Mouse (Mus musculus) embryonic facial prominence, embryonic 12.5 days (tissue): Measurements from ENCODE around the gene Gm12184. TPM values are rescaled to one million over a fixed set of nuclear protein-coding genes. Genes with fewer than 3 reads are reported as not detected.

ENCODE experiments used
- ATAC-seq: fragments of 200-750 bp; cut with Nextera tagmentation; 2 replicates; pipeline ENCODE4 v1.8.0; 2017; ENCODE audit not compliant: insufficient number of reproducible peaks, insufficient read depth, low FRiP score, low TSS enrichment
- H3K27ac ChIP-seq: fragments of 300-500 bp; sonication (generic); 2 replicates; pipeline ENCODE4 v1.5.1; 2016; ENCODE audit warnings: mild to moderate bottlenecking
- H3K27me3 ChIP-seq: fragments of 300-500 bp; sonication (generic); 2 replicates; pipeline ENCODE4 v1.6.1; 2016; ENCODE audit warnings: mild to moderate bottlenecking, moderate library complexity
- H3K36me3 ChIP-seq: fragments of 300-500 bp; sonication (generic); 2 replicates; pipeline ENCODE4 v1.6.1; 2016; ENCODE audit warnings: mild to moderate bottlenecking
- H3K4me1 ChIP-seq: fragments of 300-500 bp; sonication (generic); 2 replicates; pipeline ENCODE4 v1.6.1; 2016
- H3K4me2 ChIP-seq: fragments of 300-500 bp; sonication (generic); replicated peaks from 2 replicates; pipeline ENCODE4 v1.6.1; 2016; ENCODE audit warnings: mild to moderate bottlenecking, moderate library complexity
- H3K4me3 ChIP-seq: fragments of 300-500 bp; sonication (generic); 2 replicates; pipeline ENCODE4 v1.5.1; 2016; ENCODE audit warnings: mild to moderate bottlenecking
- H3K9ac ChIP-seq: fragments of 300-500 bp; sonication (generic); 2 replicates; pipeline ENCODE4 v1.6.1; 2016; ENCODE audit warnings: mild to moderate bottlenecking, moderate library complexity
- H3K9me3 ChIP-seq: fragments of 300-500 bp; sonication (generic); 2 replicates; pipeline ENCODE4 v1.6.1; 2016; ENCODE audit warnings: mild to moderate bottlenecking, moderate library complexity
- WGBS: fragments of 180-500 bp; shearing (Covaris S2); methylation state at CpG from one replicate; pipeline ENCODE4 v1.1.7; 2016; 5-methylcytosine and 5-hydroxymethylcytosine counted together
- polyA plus RNA-seq: library from polyadenylated mRNA; unstranded; fragments of >200 nt; fragmentation: Nextera tagmentation; extraction: Ambion mirVana; gene quantifications from 2 replicates; pipeline ENCODE4 v1.2.1, GENCODE M21; 2016

Gene Gm12184
- polyA plus RNA-seq, 1 experiment from 2014 or later, result 6.9 TPM

DNA sequence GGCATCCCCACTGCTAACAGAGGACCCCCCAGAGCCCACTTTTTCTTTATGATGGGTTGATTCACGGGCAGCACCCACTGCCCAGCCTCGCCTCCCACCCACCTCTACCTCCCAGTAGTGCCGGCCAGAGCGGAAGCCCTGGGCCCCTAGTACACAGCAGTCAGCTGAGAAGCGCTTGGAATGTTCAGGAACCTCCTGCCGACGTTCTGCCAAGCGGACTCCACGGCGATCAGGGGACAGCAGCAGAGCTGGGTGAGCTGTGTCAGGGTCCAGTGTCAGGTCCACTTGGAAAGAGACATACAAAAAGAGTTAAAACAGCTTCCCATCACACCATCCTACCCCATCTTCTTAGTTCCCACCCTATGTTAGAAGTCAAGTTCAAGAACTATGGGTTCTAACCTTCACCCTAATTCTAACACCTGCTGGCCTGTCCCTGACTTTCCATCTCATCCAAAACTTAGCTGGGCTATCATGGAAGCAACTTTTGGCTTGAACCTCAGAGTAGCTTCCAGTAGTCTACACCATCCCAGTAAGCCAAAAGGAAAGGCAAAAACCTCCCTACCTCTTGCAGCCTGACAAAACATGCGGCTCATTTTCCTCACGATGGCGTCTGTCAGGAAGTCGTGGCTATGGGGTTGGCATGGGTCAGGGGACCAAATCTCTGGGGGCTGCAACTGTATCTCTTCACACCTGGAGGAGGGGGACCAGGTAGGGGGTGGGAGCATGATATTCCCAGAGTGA is 18.7 kb downstream of the Gm12184 start:
- Histone ChIP-seq H3K4me1 (no peaks in the 10 kb centered on the region), H3K4me3 (no peak overlapping the region), H3K27ac (0 out of 2 replicates have a peak overlapping the region, but pooled peaks have one; percentile 46), H3K36me3 (peaks cover 96% of the 10 kb centered on the region), H3K9ac (no peak overlapping the region), H3K27me3 (no peaks in the 10 kb centered on the region), H3K4me2 (no peak overlapping the region), H3K9me3 (no peaks in the 10 kb centered on the region)
- 60% methylated on average over 14 of the region's 14 CpGs for WGBS
- ATAC-seq, result 0 out of 2 replicates have a peak, but pooled peaks have one; percentile 47

DNA sequence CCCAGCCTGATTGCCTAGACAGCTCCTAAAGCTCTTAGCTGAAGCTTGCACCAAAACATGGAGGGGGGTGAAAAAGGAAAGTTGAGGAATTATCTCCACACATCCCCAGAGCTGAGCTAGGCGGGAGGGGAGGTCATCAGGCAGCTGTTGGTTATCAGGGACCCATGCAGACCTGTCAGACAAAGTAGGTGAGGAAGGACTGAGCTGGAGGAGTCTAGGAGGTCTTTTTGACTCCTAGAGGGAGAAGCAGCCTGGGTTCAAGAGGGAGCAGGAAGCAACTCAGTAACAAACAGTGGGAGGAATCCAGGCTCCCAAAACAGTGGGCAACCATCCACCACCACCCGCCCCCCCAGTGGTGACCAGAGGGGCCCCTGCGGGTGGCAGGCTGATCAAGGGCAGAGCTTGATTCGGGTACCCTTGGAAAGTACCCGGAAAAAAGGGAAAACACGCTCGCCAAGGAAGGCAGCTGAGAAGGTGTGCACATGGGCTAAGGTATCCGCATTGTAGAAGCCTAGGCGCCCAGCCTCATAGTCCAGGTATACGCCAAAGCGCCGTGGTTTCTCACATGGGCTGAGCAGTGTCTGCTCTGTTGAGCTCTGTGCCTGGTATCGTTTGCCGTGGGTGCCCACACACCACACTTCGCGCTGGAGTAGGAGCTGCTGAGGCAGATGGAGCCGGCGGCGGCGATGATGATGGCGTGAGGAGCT is 19.4 kb downstream of the Gm12184 start:
- Histone ChIP-seq H3K4me1 (peaks cover 5% of the 10 kb centered on the region), H3K9ac (no peak overlapping the region), H3K4me3 (no peak overlapping the region), H3K27ac (peak overlapping the region; percentile 30; the same call in 1 of the 2 replicates), H3K36me3 (peaks cover 96% of the 10 kb centered on the region), H3K4me2 (no peak overlapping the region), H3K9me3 (no peaks in the 10 kb centered on the region), H3K27me3 (no peaks in the 10 kb centered on the region)
- 57% methylated on average over 21 of the region's 21 CpGs for WGBS
- ATAC-seq, result peak; percentile 53; the same call in 1 of the 2 replicates

DNA sequence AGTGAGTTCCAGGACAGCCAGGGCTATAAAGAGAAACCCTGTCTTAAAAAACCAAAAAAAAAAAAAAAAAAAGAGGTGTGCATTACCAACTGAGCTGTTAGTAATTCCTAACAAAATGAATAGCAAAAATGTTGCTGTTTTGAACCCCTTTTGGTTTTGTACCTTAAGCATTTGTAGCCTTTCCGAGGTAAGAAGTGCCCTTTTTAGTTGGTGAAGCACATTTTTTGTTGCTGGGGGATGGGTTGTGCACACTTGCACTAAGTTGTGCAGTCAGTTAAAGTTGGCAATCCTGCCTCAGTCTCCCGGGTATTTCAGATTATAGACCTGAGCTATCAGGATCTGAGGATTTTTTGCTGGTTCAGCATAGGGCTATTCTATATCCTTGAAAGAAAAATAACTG is 21.5 kb downstream of the Gm12184 start:
- no peaks in the 10 kb centered on the region for H3K27me3 ChIP-seq
- H3K4me1 ChIP-seq, result peaks cover 12% of the 10 kb centered on the region
- H3K27ac ChIP-seq, result no peak overlapping the region
- 84% methylated on average over 2 of the region's 2 CpGs for WGBS
- H3K4me2 ChIP-seq, result no peak overlapping the region
- H3K9me3 ChIP-seq, result no peaks in the 10 kb centered on the region
- H3K36me3 ChIP-seq, result peaks cover 82% of the 10 kb centered on the region
- ATAC-seq, result no peak
- H3K9ac ChIP-seq, result no peak overlapping the region
- H3K4me3 ChIP-seq, result no peak overlapping the region

DNA sequence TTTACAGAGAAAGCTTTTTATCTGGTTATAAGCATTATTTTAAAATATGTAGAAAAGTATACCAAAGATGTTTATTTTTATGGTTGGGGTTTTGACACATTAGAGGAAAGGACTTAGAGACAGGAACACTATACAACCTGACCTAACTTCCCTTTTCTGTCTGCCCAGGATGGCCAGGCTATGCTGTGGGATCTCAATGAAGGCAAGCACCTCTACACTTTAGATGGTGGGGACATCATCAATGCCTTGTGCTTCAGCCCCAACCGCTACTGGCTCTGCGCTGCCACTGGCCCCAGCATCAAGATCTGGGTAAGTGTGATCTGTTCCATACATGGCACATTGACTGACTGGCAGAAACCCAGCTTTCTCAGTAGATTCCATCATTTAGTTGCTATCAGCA is 22.5 kb downstream of the Gm12184 start:
- H3K27me3 ChIP-seq, result no peaks in the 10 kb centered on the region
- WGBS, result 96% methylated on average over 2 of the region's 2 CpGs
- no peak overlapping the region for H3K4me3 ChIP-seq
- no peak for ATAC-seq
- H3K9ac ChIP-seq, result no peak overlapping the region
- H3K4me2 ChIP-seq, result no peak overlapping the region
- peaks cover 74% of the 10 kb centered on the region for H3K36me3 ChIP-seq
- H3K27ac ChIP-seq, result no peak overlapping the region
- H3K9me3 ChIP-seq, result no peaks in the 10 kb centered on the region
- H3K4me1 ChIP-seq, result peaks cover 13% of the 10 kb centered on the region

DNA sequence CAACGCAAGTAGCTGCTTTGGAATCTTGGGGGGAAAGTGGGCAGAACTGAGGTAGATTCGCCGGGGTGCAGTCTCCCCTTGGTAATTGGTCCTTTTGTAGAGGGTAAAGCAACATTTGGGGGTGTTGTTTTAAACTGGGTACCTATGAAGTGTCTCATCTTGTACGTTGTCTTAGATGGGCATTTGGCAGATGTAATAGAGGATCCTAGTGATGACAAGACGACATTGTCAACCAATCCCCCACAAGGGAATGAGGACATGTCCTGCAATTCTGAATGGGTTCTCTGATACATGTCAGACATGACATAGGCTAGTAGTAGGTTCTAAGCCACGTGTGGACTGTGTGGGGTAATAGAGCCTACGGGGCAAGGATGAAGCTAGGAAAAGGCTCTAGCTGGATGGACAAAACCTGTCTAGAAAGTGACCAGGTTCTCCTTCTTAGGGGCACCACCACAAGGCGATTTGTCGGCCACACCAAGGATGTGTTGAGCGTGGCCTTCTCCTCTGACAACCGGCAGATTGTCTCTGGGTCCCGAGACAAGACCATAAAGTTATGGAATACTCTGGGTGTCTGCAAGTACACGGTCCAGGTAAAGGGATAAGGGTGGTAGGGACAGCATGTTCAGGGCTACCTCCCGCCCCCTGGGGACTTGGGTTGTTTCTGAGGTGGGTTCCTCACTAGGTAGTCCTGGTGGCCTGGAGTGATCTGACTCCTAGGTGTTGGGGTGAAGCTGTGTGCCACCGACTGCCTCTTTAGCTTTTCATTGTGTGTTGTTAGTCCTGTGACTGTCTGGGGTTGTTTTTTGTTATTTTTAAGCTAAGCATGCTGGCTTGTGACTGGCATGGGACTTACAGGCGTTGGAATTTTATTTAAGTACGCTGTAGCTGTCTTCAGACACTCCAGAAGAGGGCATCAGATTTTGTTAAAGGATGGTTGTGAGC is 24.4 kb downstream of the Gm12184 start:
- Histone ChIP-seq H3K27me3 (no peaks in the 10 kb centered on the region), H3K36me3 (peaks cover 57% of the 10 kb centered on the region), H3K4me1 (peaks cover 19% of the 10 kb centered on the region), H3K9me3 (no peaks in the 10 kb centered on the region), H3K9ac (peak overlapping the region; percentile 94), H3K4me3 (peak overlapping the region; percentile 89), H3K27ac (no peak overlapping the region), H3K4me2 (peak overlapping the region; percentile 75)
- 74% methylated on average over 17 of the region's 17 CpGs for whole genome bisulfite sequencing
- ATAC-seq, result no peak

DNA sequence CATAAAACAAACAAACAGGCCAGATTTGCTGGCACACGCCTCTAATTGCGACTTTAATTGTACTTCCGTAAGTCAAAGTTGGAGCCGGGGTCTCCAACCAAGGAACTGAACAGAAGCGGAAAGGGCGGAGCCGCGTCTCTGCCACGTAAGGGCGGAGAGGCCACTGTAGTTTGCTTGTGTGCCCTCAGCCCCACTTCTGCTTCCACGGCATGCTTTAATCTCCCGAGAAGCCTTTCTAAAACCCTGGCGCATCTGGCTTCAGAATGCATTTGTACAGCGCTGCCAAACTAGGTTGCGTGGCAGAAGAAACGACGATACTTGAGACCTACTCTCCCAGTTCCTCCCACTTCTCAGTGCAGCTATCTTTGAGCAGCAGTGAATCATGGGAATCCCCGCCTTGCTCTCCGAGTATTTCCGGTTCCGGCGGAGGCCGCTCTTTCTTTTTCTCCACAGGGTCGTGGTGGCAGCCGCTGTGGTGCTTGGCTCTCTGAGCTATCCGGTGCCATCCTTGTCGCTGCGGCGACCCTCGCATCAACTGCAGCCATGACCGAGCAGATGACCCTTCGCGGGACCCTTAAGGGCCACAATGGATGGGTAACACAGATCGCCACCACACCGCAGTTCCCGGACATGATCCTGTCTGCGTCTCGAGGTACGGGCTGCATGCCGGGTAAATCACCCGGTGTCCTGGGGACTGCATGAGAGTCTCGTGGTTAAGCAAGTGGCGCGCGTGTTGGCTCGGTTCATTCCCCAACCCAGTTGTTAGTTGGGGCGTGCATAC is 26.3 kb downstream of the Gm12184 start, which contains the start of gene Rack1:
Gene Rack1, plus strand, starts transcription at position 412 of the 781 bp plus-strand sequence.
- H3K27ac ChIP-seq, result peak within 1 kb of the TSS; percentile 98
- peaks cover 19% of the 10 kb centered on the region for H3K4me1 ChIP-seq
- peaks cover 37% of the 10 kb centered on the region for H3K36me3 ChIP-seq
- peak within 1 kb of the TSS; percentile 89 for H3K4me3 ChIP-seq
- WGBS, result under 1% methylated on average over 47 of the region's 47 CpGs
- peak; percentile 87 for ATAC-seq
- H3K9ac ChIP-seq, result peak within 1 kb of the TSS; percentile 94
- H3K27me3 ChIP-seq, result no peaks in the 10 kb centered on the region
- H3K4me2 ChIP-seq, result peak within 1 kb of the TSS; percentile 75
- H3K9me3 ChIP-seq, result no peaks in the 10 kb centered on the region

DNA sequence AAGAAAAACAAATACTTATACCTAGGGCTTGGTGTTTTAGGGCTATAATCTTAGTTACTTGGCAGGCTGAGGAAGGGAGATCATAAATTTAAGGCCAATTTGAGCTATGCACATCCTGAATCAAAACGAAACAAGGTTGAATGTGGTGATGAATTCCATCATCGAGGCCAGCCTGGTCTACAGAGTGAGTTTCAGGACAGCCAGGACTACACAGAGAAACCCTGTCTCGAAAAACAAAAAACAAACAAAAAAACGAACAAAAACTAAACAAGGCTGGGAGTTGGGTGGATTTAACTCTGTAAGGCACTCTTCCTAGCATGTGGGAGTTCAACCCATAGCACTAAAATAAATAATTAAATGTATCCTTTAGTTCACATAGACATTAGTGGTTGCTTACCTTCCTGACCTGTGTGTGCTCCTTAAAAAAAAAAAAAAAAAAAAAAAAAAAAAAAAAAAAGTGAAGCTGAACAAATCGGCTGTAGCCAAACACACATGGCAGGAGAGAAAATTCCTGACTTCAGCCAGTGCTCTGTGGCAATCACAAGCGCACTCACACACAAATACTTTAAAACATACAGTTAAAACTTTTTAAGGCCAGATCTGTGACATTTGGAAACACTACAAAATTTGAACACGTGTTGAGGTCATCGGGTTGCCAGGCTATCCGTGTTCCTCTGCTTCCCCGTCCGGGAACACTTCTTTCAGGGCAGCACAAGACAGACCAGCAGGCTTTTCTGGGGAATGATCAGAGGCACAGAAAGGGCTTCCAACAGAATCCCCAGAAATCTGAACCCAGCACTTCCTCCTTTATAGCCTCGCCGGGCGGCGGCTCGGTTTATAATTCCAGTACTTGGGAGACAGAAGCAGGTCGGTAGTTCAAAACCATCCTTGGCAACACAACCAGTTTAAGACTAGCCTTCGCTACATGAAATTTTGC is 27.2 kb downstream of the Gm12184 start:
- 9% methylated on average over 18 of the region's 18 CpGs for WGBS
- ATAC-seq, result 0 out of 2 replicates have a peak, but pooled peaks have one; percentile 2
- peak overlapping the region; percentile 98 for H3K27ac ChIP-seq
- H3K4me2 ChIP-seq, result peak overlapping the region; percentile 75
- H3K27me3 ChIP-seq, result no peaks in the 10 kb centered on the region
- H3K36me3 ChIP-seq, result peaks cover 29% of the 10 kb centered on the region
- H3K9me3 ChIP-seq, result no peaks in the 10 kb centered on the region
- peak overlapping the region; percentile 89 for H3K4me3 ChIP-seq
- H3K4me1 ChIP-seq, result peaks cover 19% of the 10 kb centered on the region
- peak overlapping the region; percentile 51 for H3K9ac ChIP-seq

DNA sequence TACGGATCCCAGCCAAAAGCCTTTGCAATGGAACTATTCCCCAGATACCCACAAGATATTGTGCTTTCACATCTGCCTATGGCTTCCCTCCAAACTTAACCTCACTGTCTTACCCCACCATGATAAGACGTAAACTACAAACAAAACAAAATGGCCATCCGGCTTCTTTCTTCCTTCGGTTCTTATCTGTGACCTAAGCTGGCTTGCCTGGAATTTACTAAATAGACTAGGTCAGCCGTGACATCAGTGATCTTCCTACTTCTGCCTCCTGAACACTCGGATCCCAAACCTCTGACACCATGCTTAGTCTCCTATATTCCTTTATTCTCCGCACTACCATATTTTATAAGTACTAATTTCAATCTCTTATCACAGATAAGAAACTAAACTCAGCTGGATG is 28.1 kb downstream of the Gm12184 start:
- 88% methylated on average over 7 of the region's 7 CpGs for WGBS
- Histone ChIP-seq H3K4me2 (peak overlapping the region; percentile 75; the same call in 1 of the 2 replicates), H3K9me3 (no peaks in the 10 kb centered on the region), H3K36me3 (peaks cover 19% of the 10 kb centered on the region), H3K4me1 (peaks cover 19% of the 10 kb centered on the region), H3K9ac (peak overlapping the region; percentile 41; the same call in 1 of the 2 replicates), H3K27ac (no peak overlapping the region), H3K4me3 (no peak overlapping the region), H3K27me3 (no peaks in the 10 kb centered on the region)
- ATAC-seq, result no peak

DNA sequence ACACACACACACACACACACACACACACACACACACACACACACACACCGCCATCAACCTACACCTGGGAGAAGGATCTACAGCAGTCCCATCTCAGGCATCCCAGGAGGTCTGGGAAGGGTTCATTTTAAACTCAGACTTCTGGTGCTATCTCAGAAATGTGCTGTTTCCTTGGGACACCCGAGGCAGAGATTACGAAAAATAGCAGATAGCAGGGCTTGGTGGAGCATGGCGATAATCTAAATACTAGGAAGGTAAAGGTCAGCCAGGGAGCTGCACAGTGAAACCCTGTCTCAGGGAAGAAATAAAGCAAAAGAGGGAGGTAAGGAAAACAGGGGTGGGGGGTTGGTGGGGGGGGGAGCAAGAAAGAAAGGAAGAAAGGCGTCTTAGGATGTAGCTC is 29.2 kb downstream of the Gm12184 start:
- Histone ChIP-seq H3K9ac (no peak overlapping the region), H3K4me3 (no peak overlapping the region), H3K4me2 (no peak overlapping the region), H3K36me3 (peaks cover 9% of the 10 kb centered on the region), H3K27ac (no peak overlapping the region), H3K27me3 (no peaks in the 10 kb centered on the region), H3K4me1 (peaks cover 17% of the 10 kb centered on the region), H3K9me3 (no peaks in the 10 kb centered on the region)
- no peak for ATAC-seq
- 88% methylated on average over 5 of the region's 5 CpGs for WGBS

DNA sequence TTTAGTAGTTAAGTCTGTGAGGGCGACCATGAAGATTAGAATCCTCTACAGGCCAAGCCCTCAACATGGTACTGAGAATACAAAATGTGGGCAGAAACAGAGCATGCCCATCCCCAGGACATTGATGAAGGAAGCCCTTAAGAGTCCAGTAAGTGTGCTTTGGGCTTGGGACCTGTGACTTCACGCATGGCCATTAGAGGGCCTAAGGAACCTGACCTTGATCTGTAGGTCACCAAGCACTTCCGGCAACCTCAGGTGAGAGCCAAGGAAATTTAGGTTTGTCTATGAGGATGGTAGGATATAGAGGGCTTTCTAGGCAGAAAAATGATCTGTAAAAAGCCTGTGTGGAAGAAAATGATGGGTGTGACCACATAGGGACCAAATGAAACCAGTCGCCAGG is 30.2 kb downstream of the Gm12184 start:
- Histone ChIP-seq H3K27ac (no peak overlapping the region), H3K4me3 (no peak overlapping the region), H3K4me2 (no peak overlapping the region), H3K27me3 (no peaks in the 10 kb centered on the region), H3K9me3 (no peaks in the 10 kb centered on the region), H3K36me3 (no peaks in the 10 kb centered on the region), H3K9ac (no peak overlapping the region), H3K4me1 (peaks cover 7% of the 10 kb centered on the region; the same call in 1 of the 2 replicates)
- ATAC-seq, result no peak
- 82% methylated on average over 4 of the region's 4 CpGs for WGBS
